Mouse (Mus musculus) MEL (cell line): ENCODE results near the gene Fcho1. TPM values are rescaled to one million over a fixed set of nuclear protein-coding genes. Genes with fewer than 3 reads are reported as not detected.

Experiments used
- DNase-seq: peaks from one replicate; pipeline ENCODE4 v3.0.0; 2011; ENCODE audit warnings: low read depth, low spot score
- H3K27ac ChIP-seq: 2 replicates; pipeline ENCODE4 v1.5.1; 2012; ENCODE audit warnings: low read depth, mild to moderate bottlenecking, control low read depth, low read length, moderate library complexity; ENCODE audit not compliant: control insufficient read depth
- H3K27me3 ChIP-seq, 2 experiments: fragments of 150-350 bp in 1 of 2; sonication (generic) in 1 of 2; 2 replicates each; pipeline ENCODE4 v1.6.1; 2012; ENCODE audit warnings: low read length in 2 of 2, mild to moderate bottlenecking in 2 of 2, improper control_type of control experiment in 1 of 2, moderate library complexity in 1 of 2; ENCODE audit not compliant: insufficient read depth in 2 of 2, control insufficient read depth in 1 of 2
- H3K36me3 ChIP-seq, 2 experiments: 2 replicates each; pipeline ENCODE4 v1.6.1; 2012 to 2014; ENCODE audit warnings: low read length in 2 of 2, improper control_type of control experiment in 1 of 2, inconsistent platforms in 1 of 2, mild to moderate bottlenecking in 1 of 2; ENCODE audit not compliant: insufficient read depth in 2 of 2, control insufficient read depth in 1 of 2
- H3K4me1 ChIP-seq, 2 experiments: fragments of 150-350 bp in 1 of 2; sonication (generic) in 1 of 2; 2 replicates each; pipeline ENCODE4 v1.6.1; 2012; ENCODE audit warnings: low read length in 2 of 2, improper control_type of control experiment in 1 of 2, mild to moderate bottlenecking in 1 of 2; ENCODE audit not compliant: insufficient read depth in 2 of 2, control insufficient read depth in 1 of 2
- H3K4me3 ChIP-seq, 2 experiments: fragments of 150-350 bp in 1 of 2; sonication (generic) in 1 of 2; 2 replicates each; pipeline ENCODE4 v1.5.1; 2012; ENCODE audit warnings: low read depth in 2 of 2, low read length in 2 of 2, mild to moderate bottlenecking in 2 of 2, moderate library complexity in 2 of 2, control low read depth in 1 of 2, improper control_type of control experiment in 1 of 2; ENCODE audit not compliant: control insufficient read depth in 1 of 2, insufficient read depth in 1 of 2
- H3K79me2 ChIP-seq: 2 replicates; pipeline ENCODE4 v1.6.1; 2012; ENCODE audit warnings: mild to moderate bottlenecking, low read length, moderate library complexity; ENCODE audit not compliant: control insufficient read depth, poor library complexity, insufficient read depth
- H3K9ac ChIP-seq: 2 replicates; pipeline ENCODE4 v1.6.1; 2012; ENCODE audit warnings: low read depth, mild to moderate bottlenecking, control low read depth, low read length, moderate library complexity; ENCODE audit not compliant: control insufficient read depth, poor library complexity, severe bottlenecking
- H3K9me3 ChIP-seq: fragments of 150-350 bp; sonication (generic); replicated peaks from 2 replicates; pipeline ENCODE4 v1.6.1; 2012; ENCODE audit warnings: mild to moderate bottlenecking, low read length, improper control_type of control experiment, moderate library complexity; ENCODE audit not compliant: insufficient read depth
- BHLHE40 ChIP-seq: IDR thresholded peaks from 2 replicates; pipeline ENCODE4 v1.6.1; 2012; ENCODE audit warnings: low read depth, mild to moderate bottlenecking, inconsistent platforms, low read length, improper control_type of control experiment, borderline replicate concordance
- CHD2 ChIP-seq: IDR thresholded peaks from 2 replicates; pipeline ENCODE4 v1.6.1; 2011; ENCODE audit warnings: low read length, improper control_type of control experiment
- CTCF ChIP-seq, 3 experiments: IDR thresholded peaks in 2 of 3; conservative IDR thresholded peaks in 1 of 3; 2 replicates each; pipeline ENCODE4 v1.5.1; 2011 to 2012; ENCODE audit warnings: low read length in 3 of 3, low read depth in 2 of 3, mild to moderate bottlenecking in 2 of 3, improper control_type of control experiment in 1 of 3, inconsistent platforms in 1 of 3, mixed read lengths in 1 of 3, moderate library complexity in 1 of 3; ENCODE audit not compliant: control insufficient read depth in 1 of 3, insufficient read depth in 1 of 3, poor library complexity in 1 of 3, severe bottlenecking in 1 of 3
- E2F4 ChIP-seq: IDR thresholded peaks from 2 replicates; pipeline ENCODE4 v1.6.1; 2011; ENCODE audit warnings: low read depth, low read length, improper control_type of control experiment, borderline replicate concordance
- ELF1 ChIP-seq: IDR thresholded peaks from 2 replicates; pipeline ENCODE4 v1.6.1; 2014; ENCODE audit warnings: low read depth, mild to moderate bottlenecking, inconsistent platforms, low read length, improper control_type of control experiment, moderate library complexity
- EP300 ChIP-seq, 2 experiments: IDR thresholded peaks; 2 replicates each; pipeline ENCODE4 v1.6.1; 2011; ENCODE audit warnings: improper control_type of control experiment in 2 of 2, low read length in 2 of 2, low read depth in 1 of 2, mild to moderate bottlenecking in 1 of 2
- ETS1 ChIP-seq: IDR thresholded peaks from 2 replicates; pipeline ENCODE4 v1.6.1; 2012; ENCODE audit warnings: low read depth, mild to moderate bottlenecking, inconsistent platforms, low read length, improper control_type of control experiment, moderate library complexity
- GABPA ChIP-seq: IDR thresholded peaks from 2 replicates; pipeline ENCODE4 v1.6.1; 2012; ENCODE audit warnings: low read depth, mild to moderate bottlenecking, inconsistent platforms, low read length, improper control_type of control experiment, moderate library complexity
- GATA1 ChIP-seq: IDR thresholded peaks from 2 replicates; pipeline ENCODE4 v1.6.1; 2011; ENCODE audit warnings: low read depth, low read length, improper control_type of control experiment
- HCFC1 ChIP-seq: IDR thresholded peaks from 2 replicates; pipeline ENCODE4 v1.6.1; 2012; ENCODE audit warnings: low read depth, mild to moderate bottlenecking, inconsistent platforms, low read length, improper control_type of control experiment, moderate library complexity
- JUND ChIP-seq: IDR thresholded peaks from 2 replicates; pipeline ENCODE4 v1.6.1; 2011; ENCODE audit warnings: low read depth, mild to moderate bottlenecking, improper control_type of control experiment, low read length
- KAT2A ChIP-seq: conservative IDR thresholded peaks from 2 replicates; pipeline ENCODE4 v1.6.1; 2012; ENCODE audit warnings: low read depth, low read length, improper control_type of control experiment, inconsistent platforms
- MAFK ChIP-seq: IDR thresholded peaks from 2 replicates; pipeline ENCODE4 v1.6.1; 2011; ENCODE audit warnings: low read depth, mild to moderate bottlenecking, low read length, improper control_type of control experiment, borderline replicate concordance
- MAZ ChIP-seq: IDR thresholded peaks from 2 replicates; pipeline ENCODE4 v1.6.1; 2012; ENCODE audit warnings: low read depth, mild to moderate bottlenecking, inconsistent platforms, low read length, improper control_type of control experiment
- MEF2A ChIP-seq: IDR thresholded peaks from 2 replicates; pipeline ENCODE4 v1.6.1; 2014; ENCODE audit warnings: low read depth, mild to moderate bottlenecking, inconsistent platforms, low read length, improper control_type of control experiment; ENCODE audit not compliant: poor library complexity, insufficient replicate concordance, severe bottlenecking; ENCODE audit errors: extremely low read depth
- NRF1 ChIP-seq: IDR thresholded peaks from 2 replicates; pipeline ENCODE4 v1.6.1; 2014; ENCODE audit warnings: low read depth, mild to moderate bottlenecking, inconsistent platforms, low read length, improper control_type of control experiment, moderate library complexity; ENCODE audit not compliant: poor library complexity, insufficient read depth, severe bottlenecking
- POLR2A ChIP-seq, 2 experiments: IDR thresholded peaks; 2 replicates each; pipeline ENCODE4 v1.6.1; 2011 to 2012; ENCODE audit warnings: low read length in 2 of 2, mild to moderate bottlenecking in 2 of 2, control low read depth in 1 of 2, improper control_type of control experiment in 1 of 2, low read depth in 1 of 2, moderate library complexity in 1 of 2; ENCODE audit not compliant: control insufficient read depth in 1 of 2, insufficient read depth in 1 of 2, poor library complexity in 1 of 2
- POLR2AphosphoS2 ChIP-seq: IDR thresholded peaks from 2 replicates; pipeline ENCODE4 v1.6.1; 2011; ENCODE audit warnings: low read length, improper control_type of control experiment
- POLR2AphosphoS5 ChIP-seq: IDR thresholded peaks from 2 replicates; pipeline ENCODE4 v1.6.1; 2012; ENCODE audit warnings: low read depth, borderline replicate concordance, mild to moderate bottlenecking, inconsistent platforms, low read length, moderate library complexity, mixed read lengths
- RAD21 ChIP-seq: IDR thresholded peaks from 2 replicates; pipeline ENCODE4 v1.6.1; 2011; ENCODE audit warnings: mild to moderate bottlenecking, low read depth, low read length, improper control_type of control experiment
- RCOR1 ChIP-seq: IDR thresholded peaks from 2 replicates; pipeline ENCODE4 v1.6.1; 2012; ENCODE audit warnings: low read depth, mild to moderate bottlenecking, inconsistent platforms, low read length, improper control_type of control experiment
- SIN3A ChIP-seq: IDR thresholded peaks from 2 replicates; pipeline ENCODE4 v1.6.1; 2012; ENCODE audit warnings: low read length, improper control_type of control experiment, inconsistent platforms
- SMC3 ChIP-seq: IDR thresholded peaks from 2 replicates; pipeline ENCODE4 v1.6.1; 2011; ENCODE audit warnings: low read depth, low read length, improper control_type of control experiment
- TCF12 ChIP-seq: IDR thresholded peaks from 2 replicates; pipeline ENCODE4 v1.6.1; 2014; ENCODE audit warnings: low read depth, mild to moderate bottlenecking, inconsistent platforms, low read length, improper control_type of control experiment, moderate library complexity
- UBTF ChIP-seq: IDR thresholded peaks from 2 replicates; pipeline ENCODE4 v1.6.1; 2012; ENCODE audit warnings: low read depth, mild to moderate bottlenecking, inconsistent platforms, low read length, improper control_type of control experiment, moderate library complexity, borderline replicate concordance; ENCODE audit not compliant: insufficient read depth
- USF1 ChIP-seq: IDR thresholded peaks from 2 replicates; pipeline ENCODE4 v1.6.1; 2014; ENCODE audit warnings: low read depth, mild to moderate bottlenecking, inconsistent platforms, low read length, improper control_type of control experiment, moderate library complexity
- ZC3H11A ChIP-seq: IDR thresholded peaks from 2 replicates; pipeline ENCODE4 v1.6.1; 2012; ENCODE audit warnings: low read depth, mild to moderate bottlenecking, inconsistent platforms, low read length, improper control_type of control experiment
- ZMIZ1 ChIP-seq: IDR thresholded peaks from 2 replicates; pipeline ENCODE4 v1.6.1; 2012; ENCODE audit warnings: low read depth, mild to moderate bottlenecking, inconsistent platforms, low read length, improper control_type of control experiment, moderate library complexity
- polyA plus RNA-seq, 2 experiments: library from polyadenylated mRNA; stranded (reverse) in 1 of 2; unstranded in 1 of 2; fragments of >175 nt in 1 of 2; fragments of >200 nt in 1 of 2; gene quantifications; 2 replicates each; pipeline versions ENCODE4 v1.2.1 to v1.2.4; 2012; ENCODE audit warnings: low replicate concordance in 2 of 2, low read depth in 1 of 2; ENCODE audit not compliant: insufficient read length in 2 of 2, insufficient read depth in 1 of 2, missing spikeins in 1 of 2
- total RNA-seq: library from RNA; depleted of rRNA; stranded (reverse); fragments of 300-350 nt; gene quantifications from 2 replicates; pipeline ENCODE4 v1.2.3, GENCODE M21; 2012

Fcho1 gene
- total and polyA plus RNA-seq, 3 experiments = 3.7 to 6.8 TPM; not detected in 1

- TF ChIP-seq SMC3 (no peak), KAT2A (no peak), NRF1 (no peak), E2F4 (no peak), ZC3H11A (no peak), USF1 (no peak), GATA1 (no peak), POLR2AphosphoS2 (no peak), RCOR1 (no peak), UBTF (no peak), CTCF (IDR thresholded peaks at IDR 0.05 in 2 of 3, conservative IDR thresholded peaks at IDR 0.05 in 1 of 3; ENCODE audit: control insufficient read depth in 1 of 3, insufficient read depth in 1 of 3, low read depth in 2 of 3, low read length in 3 of 3, poor library complexity in 1 of 3, severe bottlenecking in 1 of 3) (no peak), BHLHE40 (no peak), POLR2AphosphoS5 (no peak), GABPA (no peak), POLR2A (IDR thresholded peaks at IDR 0.05; ENCODE audit: control insufficient read depth in 1 of 2, insufficient read depth in 1 of 2, low read depth in 1 of 2, low read length in 2 of 2, poor library complexity in 1 of 2) (no peak), SIN3A (no peak), CHD2 (no peak), MEF2A (no peak), JUND (no peak), TCF12 (peak; percentile 70), MAZ (no peak)
Observed at GRCm38 (mm10) chr8:71719218-71719617, 6.3 kb downstream of the Fcho1 start (continued).

GRCm38 (mm10) chr8:71718252-71718651, 7.3 kb downstream of the Fcho1 start:
- H3K79me2 ChIP-seq = no peaks in the 10 kb centered on the region
- H3K36me3 ChIP-seq = peaks cover 0 to 5% of the 10 kb centered on the region in 2 experiments; a peak in 1 of 4 replicates
- H3K27me3 ChIP-seq = no peaks in the 10 kb centered on the region
- H3K9me3 ChIP-seq = no peaks in the 10 kb centered on the region
- no peak for TF ChIP-seq E2F4
- no peak for TF ChIP-seq CTCF (IDR thresholded peaks at IDR 0.05 in 2 of 3, conservative IDR thresholded peaks at IDR 0.05 in 1 of 3; ENCODE audit: control insufficient read depth in 1 of 3, insufficient read depth in 1 of 3, low read depth in 2 of 3, low read length in 3 of 3, poor library complexity in 1 of 3, severe bottlenecking in 1 of 3)
- TF ChIP-seq SIN3A = no peak
- no peak for TF ChIP-seq GATA1
- TF ChIP-seq POLR2AphosphoS5 = no peak
- no peak for TF ChIP-seq NRF1
- no peak for TF ChIP-seq MAFK
- TF ChIP-seq JUND = no peak
- TF ChIP-seq EP300 (IDR thresholded peaks at IDR 0.05; ENCODE audit: low read depth in 1 of 2, low read length in 2 of 2) = no peak
- TF ChIP-seq ZMIZ1 = no peak
- TF ChIP-seq SMC3 = no peak
- no peak for TF ChIP-seq RAD21
- TF ChIP-seq ETS1 = no peak
- no peak for TF ChIP-seq ELF1
- TF ChIP-seq HCFC1 = no peak
- TF ChIP-seq, all 39 proteins: peak for 0
- Histone ChIP-seq H3K27ac (no peak overlapping the region), H3K4me3 (no peak overlapping the region), H3K9ac (no peak overlapping the region), H3K4me1 (peaks cover 4 to 10% of the 10 kb centered on the region in 2 experiments)
- no peak for DNase-seq
